Mouse (Mus musculus): ENCODE results near the gene Tmem92. TPM values are rescaled to one million over a fixed set of nuclear protein-coding genes. Genes with fewer than 3 reads are reported as not detected.
"Not testable (repeated sequence)": the region's sequence is repeated elsewhere in the genome, so short reads cannot be mapped to it uniquely, and the experiment has no call there.

Tmem92 gene
- polyA plus RNA-seq (2014; fragmentation: Nextera tagmentation; extraction: Ambion mirVana): not detected in 2 replicates

DNA sequence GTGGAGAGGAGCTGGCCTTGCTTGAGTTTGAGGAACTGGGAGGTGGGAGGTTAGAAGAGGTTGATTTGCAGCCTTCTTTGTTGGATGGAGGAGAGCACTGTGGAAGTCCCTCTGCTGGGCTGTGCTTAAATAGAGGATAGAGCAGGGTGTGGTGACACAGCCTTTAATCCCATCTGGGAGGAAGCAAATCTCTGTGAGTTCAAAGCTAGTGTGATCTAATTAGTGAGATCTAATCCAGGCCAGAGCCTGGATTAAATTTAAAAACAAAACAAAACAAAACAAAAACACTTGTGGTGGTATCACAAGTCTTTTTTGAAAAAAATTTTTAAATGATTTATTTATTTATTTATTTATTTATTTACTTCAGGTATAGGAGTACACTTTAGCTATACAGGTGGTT, at the start of gene Tmem92:
Gene Tmem92 (minus strand): TSS at position 101 of the 400 bp plus-strand sequence.
- Histone ChIP-seq H3K36me3 (ENCODE audit: control insufficient read depth, insufficient read depth, low read length) (no peaks in the 10 kb centered on the region), H3K9ac (ENCODE audit: low read length) (no peak within 1 kb of the TSS), H3K4me2 (ENCODE audit: low read depth, severe bottlenecking) (no peak within 1 kb of the TSS), H3K27ac (replicated peaks; ENCODE audit: low read depth, low read length) (no peak within 1 kb of the TSS), H3K9me3 (ENCODE audit: control insufficient read depth, low read length) (no peaks in the 10 kb centered on the region), H3K4me1 (ENCODE audit: control insufficient read depth, insufficient read depth, low read length) (no peaks in the 10 kb centered on the region), H3K4me3 (ENCODE audit: low read depth, low read length) (no peak within 1 kb of the TSS), H3K27me3 (ENCODE audit: control insufficient read depth, insufficient read depth, low read length) (no peaks in the 10 kb centered on the region)
- DNase-seq (ENCODE audit: low spot score): no peak
- no peak for ATAC-seq (ENCODE audit: insufficient number of reproducible peaks, low FRiP score, low TSS enrichment, low read depth)

DNA sequence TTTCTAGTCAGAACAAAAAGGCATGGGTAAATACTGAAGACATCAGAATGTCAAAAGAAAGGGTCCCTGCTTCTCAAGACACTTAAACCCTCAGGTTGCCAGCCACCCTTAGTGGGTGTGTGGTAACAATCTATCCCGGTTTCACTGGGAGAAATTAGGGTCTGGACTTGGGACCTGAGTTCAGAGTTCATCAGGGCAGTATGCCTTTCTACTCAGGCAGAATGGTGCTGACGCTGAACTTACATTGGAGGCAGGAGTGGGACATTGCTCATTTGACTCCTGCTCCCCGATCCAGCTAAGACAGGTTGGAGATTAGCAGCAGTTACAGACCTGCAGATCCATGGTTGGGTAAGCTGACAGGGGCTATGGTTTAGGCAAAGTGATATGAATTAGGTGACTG, 46.5 kb upstream of the Tmem92 start:
- DNase-seq (ENCODE audit: low spot score) (no peak), ATAC-seq (ENCODE audit: insufficient number of reproducible peaks, low FRiP score, low TSS enrichment, low read depth) (no peak)
- Histone ChIP-seq H3K27ac (replicated peaks; ENCODE audit: low read depth, low read length) (no peak overlapping the region), H3K4me2 (ENCODE audit: low read depth, severe bottlenecking) (no peak overlapping the region), H3K9me3 (ENCODE audit: control insufficient read depth, low read length) (no peaks in the 10 kb centered on the region), H3K4me3 (ENCODE audit: low read depth, low read length) (no peak overlapping the region), H3K9ac (ENCODE audit: low read length) (no peak overlapping the region), H3K27me3 (ENCODE audit: control insufficient read depth, insufficient read depth, low read length) (no peaks in the 10 kb centered on the region), H3K36me3 (ENCODE audit: control insufficient read depth, insufficient read depth, low read length) (no peaks in the 10 kb centered on the region), H3K4me1 (ENCODE audit: control insufficient read depth, insufficient read depth, low read length) (no peaks in the 10 kb centered on the region)
- WGBS: 69% methylated on average over 3 of the region's 3 CpGs

DNA sequence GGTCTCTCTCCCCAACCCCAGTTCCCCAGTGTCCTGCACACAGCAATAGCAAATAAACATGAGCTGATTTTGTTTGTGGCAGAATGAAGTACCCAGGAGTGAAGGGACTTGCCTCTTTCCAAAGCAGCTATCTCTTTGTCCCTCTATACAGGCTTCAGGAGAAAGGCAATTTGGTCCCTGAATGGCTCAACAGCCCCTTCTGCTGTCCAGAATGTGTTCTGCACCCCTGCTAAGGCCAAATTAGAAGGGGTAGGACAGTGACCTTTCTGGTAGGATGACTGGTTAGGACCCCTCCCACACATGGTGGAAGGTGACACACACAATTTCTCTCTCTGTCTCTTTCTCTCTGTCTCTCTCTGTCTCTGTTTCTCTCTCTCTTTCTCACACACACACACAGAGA, 36.9 kb upstream of the Tmem92 start:
- H3K9ac ChIP-seq (ENCODE audit: low read length); H3K27ac ChIP-seq (replicated peaks; ENCODE audit: low read depth, low read length); H3K4me2 ChIP-seq (ENCODE audit: low read depth, severe bottlenecking); H3K27me3 ChIP-seq (ENCODE audit: control insufficient read depth, insufficient read depth, low read length); H3K36me3 ChIP-seq (ENCODE audit: control insufficient read depth, insufficient read depth, low read length); H3K4me3 ChIP-seq (ENCODE audit: low read depth, low read length); H3K4me1 ChIP-seq (ENCODE audit: control insufficient read depth, insufficient read depth, low read length); ATAC-seq (ENCODE audit: insufficient number of reproducible peaks, low FRiP score, low TSS enrichment, low read depth); H3K9me3 ChIP-seq (ENCODE audit: control insufficient read depth, low read length): not testable (repeated sequence)
- peak; percentile 33 for DNase-seq (ENCODE audit: low spot score)

DNA sequence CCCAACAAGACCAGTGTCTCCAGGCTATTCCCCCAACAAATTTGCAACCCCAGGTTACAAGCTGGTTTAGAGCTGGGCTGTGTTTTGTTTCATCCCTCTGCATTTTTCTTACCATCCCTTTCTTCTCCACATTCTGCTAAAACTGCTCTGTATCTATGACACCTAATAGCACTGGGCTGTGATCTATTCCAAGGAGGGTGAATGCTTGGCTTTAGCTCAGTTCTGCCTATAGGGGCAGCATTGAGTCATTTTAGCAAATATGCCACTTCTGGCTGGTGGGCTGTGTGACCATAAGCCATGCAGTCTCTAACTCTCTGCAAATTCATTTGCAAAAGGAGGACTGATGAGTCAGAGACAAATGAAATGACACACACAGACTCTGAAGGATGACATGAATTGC, 36.4 kb upstream of the Tmem92 start:
- DNase-seq (ENCODE audit: low spot score); H3K4me3 ChIP-seq (ENCODE audit: low read depth, low read length); H3K4me1 ChIP-seq (ENCODE audit: control insufficient read depth, insufficient read depth, low read length); H3K9ac ChIP-seq (ENCODE audit: low read length); H3K36me3 ChIP-seq (ENCODE audit: control insufficient read depth, insufficient read depth, low read length); H3K27me3 ChIP-seq (ENCODE audit: control insufficient read depth, insufficient read depth, low read length); H3K9me3 ChIP-seq (ENCODE audit: control insufficient read depth, low read length); H3K27ac ChIP-seq (replicated peaks; ENCODE audit: low read depth, low read length); H3K4me2 ChIP-seq (ENCODE audit: low read depth, severe bottlenecking); ATAC-seq (ENCODE audit: insufficient number of reproducible peaks, low FRiP score, low TSS enrichment, low read depth): not testable (repeated sequence)

DNA sequence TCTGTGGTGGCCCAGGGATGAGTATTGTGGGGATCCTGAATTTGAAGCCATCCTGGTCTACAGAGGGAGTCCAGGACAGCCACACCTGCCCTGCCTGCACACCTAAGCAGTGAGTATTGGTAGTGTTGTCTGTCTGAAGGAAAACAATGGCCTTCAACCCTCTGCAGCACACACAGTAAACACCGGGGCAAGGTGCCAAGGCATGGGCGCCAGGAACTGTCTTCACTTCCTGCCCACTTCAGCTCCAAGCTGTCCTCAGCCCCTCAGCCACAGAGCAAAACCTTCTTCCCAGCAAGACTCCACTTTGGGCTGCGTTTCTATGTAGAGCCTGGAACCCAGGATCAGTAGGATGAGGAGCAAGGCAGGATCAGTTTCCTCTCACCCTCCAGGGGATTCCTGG, 29.0 kb upstream of the Tmem92 start:
- not testable (repeated sequence) for H3K4me2 ChIP-seq (ENCODE audit: low read depth, severe bottlenecking); H3K4me1 ChIP-seq (ENCODE audit: control insufficient read depth, insufficient read depth, low read length); H3K36me3 ChIP-seq (ENCODE audit: control insufficient read depth, insufficient read depth, low read length); H3K27me3 ChIP-seq (ENCODE audit: control insufficient read depth, insufficient read depth, low read length); DNase-seq (ENCODE audit: low spot score); H3K27ac ChIP-seq (replicated peaks; ENCODE audit: low read depth, low read length); H3K4me3 ChIP-seq (ENCODE audit: low read depth, low read length); ATAC-seq (ENCODE audit: insufficient number of reproducible peaks, low FRiP score, low TSS enrichment, low read depth); H3K9ac ChIP-seq (ENCODE audit: low read length); H3K9me3 ChIP-seq (ENCODE audit: control insufficient read depth, low read length)
- WGBS: 69% methylated on average over 2 of the region's 3 CpGs

DNA sequence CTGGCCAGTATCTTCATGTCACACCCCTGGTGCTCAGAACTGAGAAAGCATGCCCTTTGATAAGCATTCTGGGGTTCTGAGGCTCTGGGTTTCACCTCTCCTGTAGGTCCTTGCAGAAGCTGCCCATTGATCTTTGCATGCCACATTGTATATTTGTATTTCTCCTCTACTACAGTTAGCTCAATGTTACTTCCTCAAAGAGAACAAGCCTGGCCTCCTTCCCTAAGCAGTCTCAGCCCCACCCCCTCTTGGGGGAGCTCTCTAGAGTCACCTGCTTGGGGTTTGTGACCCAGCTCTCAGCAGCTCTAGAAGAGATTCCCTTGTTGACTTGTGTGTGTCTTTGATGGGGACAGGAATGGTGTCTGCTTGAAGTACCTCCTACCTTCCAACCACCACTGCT, 9.2 kb upstream of the Tmem92 start:
- H3K27me3 ChIP-seq (ENCODE audit: control insufficient read depth, insufficient read depth, low read length): no peaks in the 10 kb centered on the region
- no peaks in the 10 kb centered on the region for H3K9me3 ChIP-seq (ENCODE audit: control insufficient read depth, low read length)
- H3K27ac ChIP-seq (replicated peaks; ENCODE audit: low read depth, low read length): no peak overlapping the region
- H3K9ac ChIP-seq (ENCODE audit: low read length): no peak overlapping the region
- DNase-seq (ENCODE audit: low spot score) (no peak), ATAC-seq (ENCODE audit: insufficient number of reproducible peaks, low FRiP score, low TSS enrichment, low read depth) (no peak)
- H3K4me2 ChIP-seq (ENCODE audit: low read depth, severe bottlenecking): no peak overlapping the region
- H3K36me3 ChIP-seq (ENCODE audit: control insufficient read depth, insufficient read depth, low read length): no peaks in the 10 kb centered on the region
- no peaks in the 10 kb centered on the region for H3K4me1 ChIP-seq (ENCODE audit: control insufficient read depth, insufficient read depth, low read length)
- H3K4me3 ChIP-seq (ENCODE audit: low read depth, low read length): no peak overlapping the region

DNA sequence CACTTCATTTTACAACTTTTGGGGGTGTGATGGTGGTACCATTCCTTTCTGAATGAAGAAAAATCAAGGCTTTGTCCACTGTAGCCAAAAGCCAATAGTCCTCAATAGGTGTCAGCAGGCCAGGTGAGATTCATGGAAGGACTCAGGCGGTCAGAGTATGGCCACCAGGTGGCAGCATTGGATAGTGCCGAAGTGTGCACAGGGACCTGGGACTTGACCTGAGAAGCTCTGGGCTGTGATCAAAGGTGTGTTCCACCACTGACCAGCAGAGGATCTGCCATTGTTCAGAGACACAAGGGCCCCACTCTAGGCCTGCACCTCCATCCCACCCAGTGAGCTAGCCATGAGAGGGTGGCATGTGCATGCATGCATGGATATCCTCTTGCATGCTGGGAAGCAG, 2.7 kb upstream of the Tmem92 start:
- Histone ChIP-seq H3K9ac (ENCODE audit: low read length) (no peak overlapping the region), H3K9me3 (ENCODE audit: control insufficient read depth, low read length) (no peaks in the 10 kb centered on the region), H3K4me3 (ENCODE audit: low read depth, low read length) (no peak overlapping the region), H3K36me3 (ENCODE audit: control insufficient read depth, insufficient read depth, low read length) (no peaks in the 10 kb centered on the region), H3K4me1 (ENCODE audit: control insufficient read depth, insufficient read depth, low read length) (no peaks in the 10 kb centered on the region), H3K27me3 (ENCODE audit: control insufficient read depth, insufficient read depth, low read length) (no peaks in the 10 kb centered on the region), H3K27ac (replicated peaks; ENCODE audit: low read depth, low read length) (no peak overlapping the region), H3K4me2 (ENCODE audit: low read depth, severe bottlenecking) (no peak overlapping the region)
- no peak for ATAC-seq (ENCODE audit: insufficient number of reproducible peaks, low FRiP score, low TSS enrichment, low read depth)
- 2% methylated on average over 2 of the region's 2 CpGs for WGBS
- DNase-seq (ENCODE audit: low spot score): peak; percentile 82

DNA sequence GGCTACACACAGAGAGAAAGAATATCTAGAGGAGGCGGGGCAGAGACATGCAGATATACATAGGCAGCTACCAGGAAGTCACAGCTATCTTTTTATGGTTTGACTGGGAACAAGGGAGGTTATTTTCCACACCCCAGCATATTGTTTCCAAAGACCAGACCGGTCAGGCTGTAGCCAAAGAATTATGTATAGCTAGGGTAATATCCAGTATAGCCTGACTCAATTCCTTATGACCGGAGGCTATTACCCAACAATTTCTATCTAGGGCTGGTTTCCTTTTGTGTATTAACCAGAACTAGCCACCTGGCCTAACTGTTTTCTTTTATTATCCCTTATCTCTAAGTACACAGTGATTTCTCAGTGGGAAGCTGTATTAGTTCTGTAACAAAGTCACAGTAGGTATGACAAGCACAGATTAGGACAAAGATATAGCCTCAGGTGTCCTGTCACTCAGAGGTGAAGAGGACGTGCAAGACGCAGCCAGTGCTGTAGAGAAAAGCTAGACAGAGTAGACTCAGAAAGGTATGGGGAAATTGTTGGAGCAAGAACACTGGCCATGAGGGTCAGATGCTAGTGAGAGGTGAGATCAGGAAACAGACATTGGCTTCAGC, 7.5 kb downstream of the Tmem92 start:
- DNase-seq (ENCODE audit: low spot score) (no peak), ATAC-seq (ENCODE audit: insufficient number of reproducible peaks, low FRiP score, low TSS enrichment, low read depth) (no peak)
- Histone ChIP-seq H3K27ac (replicated peaks; ENCODE audit: low read depth, low read length) (no peak overlapping the region), H3K9ac (ENCODE audit: low read length) (no peak overlapping the region), H3K4me1 (ENCODE audit: control insufficient read depth, insufficient read depth, low read length) (no peaks in the 10 kb centered on the region), H3K4me3 (ENCODE audit: low read depth, low read length) (no peak overlapping the region), H3K36me3 (ENCODE audit: control insufficient read depth, insufficient read depth, low read length) (no peaks in the 10 kb centered on the region), H3K4me2 (ENCODE audit: low read depth, severe bottlenecking) (no peak overlapping the region), H3K9me3 (ENCODE audit: control insufficient read depth, low read length) (no peaks in the 10 kb centered on the region), H3K27me3 (ENCODE audit: control insufficient read depth, insufficient read depth, low read length) (no peaks in the 10 kb centered on the region)
- 88% methylated on average over 5 of the region's 5 CpGs for WGBS

DNA sequence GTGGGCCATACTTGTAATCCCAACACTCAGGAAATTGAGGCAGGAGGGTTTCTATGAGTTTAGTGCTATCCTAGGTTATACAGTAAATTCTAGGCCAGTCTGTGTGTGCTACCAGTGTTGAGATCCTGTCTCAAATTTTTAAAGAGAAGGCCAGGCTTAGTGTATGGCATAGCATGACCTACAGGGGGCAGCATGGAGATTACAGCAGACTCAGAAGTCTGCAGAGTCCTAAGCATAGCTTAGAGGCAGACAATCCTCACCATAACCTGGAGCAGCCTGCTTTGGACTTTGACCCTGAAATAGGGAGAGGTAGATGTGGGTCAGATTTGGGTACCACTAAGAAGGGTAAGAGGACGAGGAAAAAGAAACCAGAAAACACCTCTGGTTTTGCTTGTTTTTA, 8.7 kb downstream of the Tmem92 start:
- H3K4me2 ChIP-seq (ENCODE audit: low read depth, severe bottlenecking): no peak overlapping the region
- no peak overlapping the region for H3K9ac ChIP-seq (ENCODE audit: low read length)
- H3K9me3 ChIP-seq (ENCODE audit: control insufficient read depth, low read length): no peaks in the 10 kb centered on the region
- 64% methylated on average over 1 of the region's 1 CpGs for WGBS
- H3K4me3 ChIP-seq (ENCODE audit: low read depth, low read length): no peak overlapping the region
- H3K4me1 ChIP-seq (ENCODE audit: control insufficient read depth, insufficient read depth, low read length): no peaks in the 10 kb centered on the region
- no peaks in the 10 kb centered on the region for H3K36me3 ChIP-seq (ENCODE audit: control insufficient read depth, insufficient read depth, low read length)
- H3K27me3 ChIP-seq (ENCODE audit: control insufficient read depth, insufficient read depth, low read length): no peaks in the 10 kb centered on the region
- DNase-seq (ENCODE audit: low spot score) (peak; percentile 31), ATAC-seq (ENCODE audit: insufficient number of reproducible peaks, low FRiP score, low TSS enrichment, low read depth) (no peak)
- H3K27ac ChIP-seq (replicated peaks; ENCODE audit: low read depth, low read length): no peak overlapping the region
